9 mouse cellular contexts compared by ENCODE assay signal in the genomic region with DNA sequence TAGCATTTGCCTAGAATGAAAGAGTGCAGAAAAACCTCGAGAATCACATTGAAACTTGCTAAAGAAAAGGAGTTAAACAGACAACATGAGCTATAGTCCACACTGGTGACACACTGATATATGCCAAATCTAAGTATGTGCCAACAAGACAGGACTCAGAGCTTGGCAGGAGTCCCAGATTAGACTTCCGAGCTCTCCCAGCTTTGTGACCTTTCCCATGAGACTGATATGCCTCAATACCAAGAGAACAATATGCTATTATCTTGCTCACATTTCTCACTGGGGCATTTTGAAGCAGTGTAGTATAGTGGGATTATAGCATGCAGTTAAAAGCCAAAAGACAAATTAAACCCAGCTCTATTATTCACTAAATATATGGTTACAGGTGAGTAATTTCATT.
A peak's percentile ranks its signal among the peaks of the same experiment; 100 is the strongest.
DNase-seq lines count a peak whose midpoint lies in the region; ATAC-seq and TF ChIP-seq lines count a peak whose summit lies in the region.
"Had no signal": no experiment of that assay in that cellular context is flagged by ENCODE, and none has a peak within 500 bp of the region (broad histone marks: within the 10 kb centered on the region; RNA-seq: fewer than 3 reads in every experiment).

No protein-coding gene starts in this region.

- 35% methylated on average over 2 of the region's 2 CpGs for WGBS in hindbrain, embryonic 13.5 days
- WGBS in hindbrain, embryonic 11.5 days: 49% methylated on average over 2 of the region's 2 CpGs
- 50% methylated on average over 2 of the region's 2 CpGs for WGBS in liver, postnatal 0 days (ENCODE audit: insufficient replicate concordance)

- H3K9ac ChIP-seq in hindbrain, embryonic 13.5 days: no peak overlapping the region
- no peak overlapping the region for H3K9ac ChIP-seq in hindbrain, embryonic 11.5 days (ENCODE audit: low read depth, low read length)
- H3K9ac ChIP-seq in liver, postnatal 0 days (replicated peaks): no peak overlapping the region

- H3K36me3 ChIP-seq in hindbrain, embryonic 13.5 days: no peaks in the 10 kb centered on the region
- H3K36me3 ChIP-seq in hindbrain, embryonic 11.5 days (ENCODE audit: control insufficient read depth, insufficient read depth, low read length): no peaks in the 10 kb centered on the region
- no peaks in the 10 kb centered on the region for H3K36me3 ChIP-seq in liver, postnatal 0 days (replicated peaks; ENCODE audit: insufficient read depth, low read length)

- no peak for TF ChIP-seq CTCF in Patski (IDR thresholded peaks at IDR 0.05)
- TF ChIP-seq CTCF in liver, postnatal 0 days (IDR thresholded peaks at IDR 0.05; ENCODE audit: low read depth): no peak

- TF ChIP-seq EP300 in liver, postnatal 0 days (IDR thresholded peaks at IDR 0.05; ENCODE audit: low read depth): no peak

- POLR2A ChIA-PET in Patski (lab: Charles Lee): no interaction called here

- ATAC-seq in hindbrain, embryonic 13.5 days (ENCODE audit: low FRiP score): 0 out of 2 replicates have a peak, but pooled peaks have one; percentile 43
- no peak for ATAC-seq in hindbrain, embryonic 11.5 days (ENCODE audit: low FRiP score)
- ATAC-seq in Patski: no peak
- no peak for ATAC-seq in activated CD4-positive, CD25-positive, alpha-beta regulatory T cell, adult 4 months
- no peak for ATAC-seq in liver, postnatal 0 days

- CTCF ChIA-PET in Patski (lab: Charles Lee): no interaction called here

- H3K4me1 ChIP-seq in hindbrain, embryonic 13.5 days (replicated peaks): no peaks in the 10 kb centered on the region
- H3K4me1 ChIP-seq in hindbrain, embryonic 11.5 days (replicated peaks; ENCODE audit: control insufficient read depth, insufficient read depth, low read length): no peaks in the 10 kb centered on the region
- H3K4me1 ChIP-seq in liver, postnatal 0 days (ENCODE audit: insufficient read depth): no peaks in the 10 kb centered on the region
- H3K4me1 ChIP-seq: megakaryocyte, embryonic 14.5 days had no signal

- no peak overlapping the region for H3K27ac ChIP-seq in hindbrain, embryonic 13.5 days
- H3K27ac ChIP-seq in hindbrain, embryonic 11.5 days (ENCODE audit: low read depth, low read length): no peak overlapping the region
- no peak overlapping the region for H3K27ac ChIP-seq in liver, postnatal 0 days (ENCODE audit: low read depth)

- in situ Hi-C loops in Patski (cut with MboI; ENCODE audit: low pct_unique_long_range_greater_than_20kb): no loop called here

- H3K27me3 ChIP-seq in hindbrain, embryonic 13.5 days: no peaks in the 10 kb centered on the region
- H3K27me3 ChIP-seq in hindbrain, embryonic 11.5 days (ENCODE audit: control insufficient read depth, insufficient read depth, low read length): no peaks in the 10 kb centered on the region
- peaks cover 30% of the 10 kb centered on the region for H3K27me3 ChIP-seq in Patski
- H3K27me3 ChIP-seq in liver, postnatal 0 days (ENCODE audit: insufficient read depth, low read length): no peaks in the 10 kb centered on the region
- H3K27me3 ChIP-seq: megakaryocyte, embryonic 14.5 days had no signal

- no peak overlapping the region for H3K4me2 ChIP-seq in hindbrain, embryonic 13.5 days
- H3K4me2 ChIP-seq in hindbrain, embryonic 11.5 days (replicated peaks; ENCODE audit: low read depth, low read length): no peak overlapping the region
- no peak overlapping the region for H3K4me2 ChIP-seq in liver, postnatal 0 days (ENCODE audit: low read depth, low read length)
- H3K4me2 ChIP-seq: liver, embryonic 11.5 days had no signal

- H3K9me3 ChIP-seq in hindbrain, embryonic 13.5 days: no peaks in the 10 kb centered on the region
- no peaks in the 10 kb centered on the region for H3K9me3 ChIP-seq in hindbrain, embryonic 11.5 days (ENCODE audit: control insufficient read depth, low read length)
- no peaks in the 10 kb centered on the region for H3K9me3 ChIP-seq in liver, postnatal 0 days (ENCODE audit: low read length)
- H3K9me3 ChIP-seq: megakaryocyte, embryonic 14.5 days had no signal

- no peak for DNase-seq in hindbrain, embryonic 11.5 days (ENCODE audit: low spot score)
- peak; percentile 3 for DNase-seq in Patski (ENCODE audit: low read depth, low spot score)
- DNase-seq in adrenal gland, adult 8-10 months: peak; percentile 4
- peak; percentile 12 to 38 for DNase-seq in cerebellum, postnatal 36 days
- no peak for DNase-seq in liver, postnatal 0 days

- no peak overlapping the region for H3K4me3 ChIP-seq in hindbrain, embryonic 13.5 days
- no peak overlapping the region for H3K4me3 ChIP-seq in hindbrain, embryonic 11.5 days (ENCODE audit: low read depth, low read length)
- H3K4me3 ChIP-seq in liver, postnatal 0 days (ENCODE audit: low read depth, low read length): no peak overlapping the region
- H3K4me3 ChIP-seq: megakaryocyte, embryonic 14.5 days had no signal

Comparison
In these comparisons a context has a peak if more than half of its experiments do, and no peak if none do; other contexts are left out.
1. DNase-seq: peak in Patski (single experiment), adrenal gland, adult 8-10 months (single experiment) and cerebellum, postnatal 36 days (2 of 2); none in hindbrain, embryonic 11.5 days (single experiment) and liver, postnatal 0 days (single experiment).